Mouse (Mus musculus): ENCODE measurements at regions not wholly inside any gene's neighbourhood (a gene's known extent, or its start where the extent isn't known, plus 50 kb on each side); places are given as distances from the start of the nearest gene placed in this dataset.

DNA sequence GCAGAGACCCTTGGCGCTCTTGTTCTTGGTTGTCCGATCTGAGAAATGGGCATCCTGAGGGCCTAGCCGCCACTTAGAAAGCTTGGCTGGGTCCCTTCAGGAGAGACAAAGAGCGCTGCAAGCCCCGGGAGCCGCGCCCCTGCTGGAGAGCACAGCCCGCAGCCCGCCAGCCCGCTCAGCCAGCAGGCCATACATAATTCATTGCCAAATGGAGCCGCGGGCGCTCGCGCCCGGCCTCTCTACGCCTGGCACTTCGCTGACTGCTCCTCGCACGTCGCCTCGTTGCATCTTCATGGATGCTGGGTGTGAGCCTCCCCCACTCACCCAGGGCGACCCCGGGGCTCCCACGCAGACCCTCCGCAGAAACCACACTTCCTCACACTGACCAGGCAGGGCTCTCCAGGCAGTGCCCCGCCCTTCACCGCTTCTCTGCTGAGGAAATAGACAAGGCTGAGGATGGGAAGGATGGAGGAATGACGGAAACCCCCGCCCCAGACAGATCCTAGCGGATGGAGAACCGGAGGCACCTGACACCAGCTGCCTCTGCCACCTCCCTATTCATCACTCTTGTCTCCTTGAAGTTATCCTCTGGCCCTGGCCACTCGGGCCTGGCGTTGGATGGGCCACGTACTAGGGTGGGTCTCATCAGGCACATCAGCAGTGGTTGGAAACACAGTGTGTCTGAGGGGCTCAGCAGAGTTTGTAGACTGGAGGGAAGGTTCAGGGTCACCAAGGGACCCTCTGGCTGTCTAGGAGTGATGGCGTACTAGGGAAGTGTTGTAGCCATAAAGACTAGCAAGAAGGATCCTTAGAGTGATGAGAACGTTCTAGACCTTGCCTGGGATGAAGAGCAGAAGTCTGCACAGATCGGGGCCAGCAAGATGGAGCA, 77.6 kb downstream of the 1700001O22Rik start:
- no peak for TF ChIP-seq POLR2A (IDR thresholded peaks at IDR 0.05; ENCODE audit: low read depth, low read length)
- TF ChIP-seq CTCF (conservative IDR thresholded peaks at IDR 0.05; ENCODE audit: insufficient read depth, insufficient read length, low read depth, low read length), result no peak

Data from kidney, adult 2 months (tissue).